Mouse (Mus musculus) hindbrain, embryonic 10.5 days (tissue): Measurements from ENCODE around the gene Col23a1. TPM values are rescaled to one million over a fixed set of nuclear protein-coding genes. Genes with fewer than 3 reads are reported as not detected.

Source experiments
- polyA plus RNA-seq: library from polyadenylated mRNA; unstranded; fragments of >200 nt; fragmentation: Nextera tagmentation; extraction: Ambion mirVana; gene quantifications from 2 replicates; pipeline ENCODE4 v1.2.1, GENCODE M21; 2016

Gene Col23a1
- polyA plus RNA-seq, 1 experiment from 2014 or later: 16.6 TPM

Other genes starting within 250 kb of the Col23a1 start
- not detected in 2 replicates for gene Olfr1375, start 241.8 kb upstream of the Col23a1 start, polyA plus RNA-seq
- gene Zfp354a, start 230.7 kb upstream of the Col23a1 start, polyA plus RNA-seq: 6.8 and 9.8 TPM in 2 replicates
- gene Gm12569, start 69.4 kb upstream of the Col23a1 start, polyA plus RNA-seq: not detected in 2 replicates
- 95.3 and 102 TPM in 2 replicates for gene Clk4, start 28.2 kb upstream of the Col23a1 start, polyA plus RNA-seq
- 0.65 TPM in 1 of 2 replicates, not detected in the other for gene BC049762, start 26.9 kb upstream of the Col23a1 start, polyA plus RNA-seq